Comparison of ENCODE assay signal across 22 mouse cellular contexts in genomic region chr10:57747127-57747526, GRCm38 (mm10). TPM values are rescaled to one million over a fixed set of nuclear protein-coding genes. Genes with fewer than 3 reads are reported as not detected.
A peak's percentile ranks its signal among the peaks of the same experiment; 100 is the strongest.
DNase-seq lines count a peak whose midpoint lies in the region; ATAC-seq and TF ChIP-seq lines count a peak whose summit lies in the region.
"Had no signal": no experiment of that assay in that cellular context is flagged by ENCODE, and none has a peak within 500 bp of the region (broad histone marks: within the 10 kb centered on the region; RNA-seq: fewer than 3 reads in every experiment).

No protein-coding gene starts in this region.

- H3K4me2 ChIP-seq in kidney, embryonic 14.5 days (replicated peaks; ENCODE audit: low read depth, low read length), result no peak overlapping the region
- no peak overlapping the region for H3K4me2 ChIP-seq in hindbrain, embryonic 12.5 days (replicated peaks)
- H3K4me2 ChIP-seq: embryonic facial prominence, embryonic 13.5 days; forebrain, embryonic 12.5 days; heart, embryonic 13.5 days had no signal

- no peaks in the 10 kb centered on the region for H3K27me3 ChIP-seq in kidney, adult 2 months (replicated peaks; ENCODE audit: control insufficient read depth, insufficient read depth, low read length)
- H3K27me3 ChIP-seq in kidney, embryonic 14.5 days (ENCODE audit: control insufficient read depth, insufficient read depth, low read length), result no peaks in the 10 kb centered on the region
- no peaks in the 10 kb centered on the region; the same call in 1 of the 2 replicates for H3K27me3 ChIP-seq in hindbrain, embryonic 12.5 days
- H3K27me3 ChIP-seq: embryonic facial prominence, embryonic 13.5 days; forebrain, embryonic 12.5 days; heart, embryonic 13.5 days had no signal

- H3K9me3 ChIP-seq in kidney, embryonic 14.5 days (ENCODE audit: control insufficient read depth, low read length), result no peaks in the 10 kb centered on the region
- no peaks in the 10 kb centered on the region for H3K9me3 ChIP-seq in hindbrain, embryonic 12.5 days (replicated peaks)
- H3K9me3 ChIP-seq: embryonic facial prominence, embryonic 13.5 days; forebrain, embryonic 12.5 days; G1E; heart, embryonic 13.5 days had no signal

- DNase-seq in kidney, adult 2 months, result peak; percentile 12
- DNase-seq in lung, postnatal 36 days, result peak; percentile 42
- DNase-seq in lung, postnatal 14 days, result no peak
- DNase-seq in CD4-positive, CD25-positive, alpha-beta regulatory T cell, adult 2 months (ENCODE audit: low read depth, low spot score), result peak; percentile 59
- DNase-seq in induced T-regulatory cell, adult 2 months (ENCODE audit: low read depth), result peak; percentile 27
- DNase-seq in frontal cortex, postnatal 10 days (ENCODE audit: low spot score in 2 of 2), result no peak
- DNase-seq: adrenal gland, postnatal 10 days; cerebellum, adult 11-12 months; cerebellum, adult 9-10 months; cerebellum, postnatal 25 days; gastrocnemius, adult 2 months; gastrocnemius, postnatal 25 days; heart, adult 11 months; heart, postnatal 36 days had no signal

- no peak for TF ChIP-seq CTCF in kidney, adult 2 months (conservative IDR thresholded peaks at IDR 0.05; ENCODE audit: insufficient read depth, insufficient read length, low read depth, low read length)

- no peak for TF ChIP-seq POLR2A in kidney, adult 2 months (IDR thresholded peaks at IDR 0.05; ENCODE audit: low read depth, low read length)

- no peaks in the 10 kb centered on the region for H3K4me1 ChIP-seq in kidney, adult 2 months (ENCODE audit: control insufficient read depth, insufficient read depth, low read length)
- H3K4me1 ChIP-seq in kidney, embryonic 14.5 days (ENCODE audit: control insufficient read depth, insufficient read depth, low read length), result no peaks in the 10 kb centered on the region
- no peaks in the 10 kb centered on the region for H3K4me1 ChIP-seq in hindbrain, embryonic 12.5 days
- H3K4me1 ChIP-seq: embryonic facial prominence, embryonic 13.5 days; heart, embryonic 13.5 days had no signal

- no peaks in the 10 kb centered on the region for H3K36me3 ChIP-seq in kidney, adult 2 months (ENCODE audit: control insufficient read depth, insufficient read depth, low read length)
- H3K36me3 ChIP-seq in kidney, embryonic 14.5 days (ENCODE audit: control insufficient read depth, insufficient read depth, low read length), result no peaks in the 10 kb centered on the region
- no peaks in the 10 kb centered on the region for H3K36me3 ChIP-seq in hindbrain, embryonic 12.5 days
- H3K36me3 ChIP-seq: embryonic facial prominence, embryonic 13.5 days; forebrain, embryonic 12.5 days; G1E; heart, embryonic 13.5 days had no signal

- no peak overlapping the region for H3K27ac ChIP-seq in kidney, adult 2 months (ENCODE audit: insufficient read depth, low read depth, low read length)
- H3K27ac ChIP-seq in kidney, embryonic 14.5 days (ENCODE audit: low read depth, low read length), result no peak overlapping the region
- H3K27ac ChIP-seq in hindbrain, embryonic 12.5 days, result no peak overlapping the region
- H3K27ac ChIP-seq: embryonic facial prominence, embryonic 13.5 days; forebrain, embryonic 12.5 days; gastrocnemius, adult 2 months; heart, embryonic 13.5 days had no signal

- no peak for ATAC-seq in kidney, embryonic 14.5 days (ENCODE audit: low FRiP score, low TSS enrichment)
- no peak for ATAC-seq in hindbrain, embryonic 12.5 days (ENCODE audit: low FRiP score)
- ATAC-seq: forebrain, embryonic 16.5 days; hindbrain, embryonic 16.5 days had no signal

- H3K4me3 ChIP-seq in kidney, adult 2 months (ENCODE audit: insufficient read depth, low read depth, low read length), result no peak overlapping the region
- H3K4me3 ChIP-seq in kidney, embryonic 14.5 days (ENCODE audit: low read length), result no peak overlapping the region
- no peak overlapping the region for H3K4me3 ChIP-seq in hindbrain, embryonic 12.5 days
- H3K4me3 ChIP-seq: embryonic facial prominence, embryonic 13.5 days; forebrain, embryonic 12.5 days; gastrocnemius, adult 2 months; heart, embryonic 13.5 days had no signal

- no peak overlapping the region for H3K9ac ChIP-seq in kidney, embryonic 14.5 days (ENCODE audit: low read depth, low read length)
- H3K9ac ChIP-seq in hindbrain, embryonic 12.5 days, result no peak overlapping the region
- H3K9ac ChIP-seq: embryonic facial prominence, embryonic 13.5 days; forebrain, embryonic 12.5 days; heart, embryonic 13.5 days had no signal

RNA-seq across cellular contexts. Expression of gene Fabp7, which starts 37.6 kb away (rescaled TPM):
- polyA plus RNA-seq in kidney, adult 2 months (2012; rRNA removed), result 3.9 and 6.5 TPM in 2 replicates
- 5.9 and 7.3 TPM in 2 replicates for polyA plus RNA-seq in kidney, embryonic 14.5 days (2014; fragmentation: Nextera tagmentation; extraction: Ambion mirVana)
- 1,425 and 1,599 TPM in 2 replicates for polyA plus RNA-seq in hindbrain, embryonic 12.5 days (2016; fragmentation: Nextera tagmentation; extraction: Ambion mirVana)
- polyA plus RNA-seq: G1E had no signal

RNA-seq across cellular contexts. Expression of gene Smpdl3a, which starts 47.0 kb away (rescaled TPM):
- polyA plus RNA-seq in kidney, adult 2 months (2012; rRNA removed), result 395 and 466 TPM in 2 replicates
- polyA plus RNA-seq in kidney, embryonic 14.5 days (2014; fragmentation: Nextera tagmentation; extraction: Ambion mirVana), result 16.7 and 19.3 TPM in 2 replicates
- 13.3 and 17.1 TPM in 2 replicates for polyA plus RNA-seq in hindbrain, embryonic 12.5 days (2016; fragmentation: Nextera tagmentation; extraction: Ambion mirVana)
- polyA plus RNA-seq: G1E had no signal

Comparison
In these comparisons a context has a peak if more than half of its experiments do, and no peak if none do; other contexts are left out.
1. DNase-seq: peak in kidney, adult 2 months (single experiment), lung, postnatal 36 days (single experiment), CD4-positive, CD25-positive, alpha-beta regulatory T cell, adult 2 months (single experiment) and induced T-regulatory cell, adult 2 months (single experiment); none in lung, postnatal 14 days (single experiment) and frontal cortex, postnatal 10 days (0 of 2).
2. RNA of gene Smpdl3a, which starts 47.0 kb away (polyA plus RNA-seq): 395 to 466 TPM in kidney, adult 2 months; 16.7 to 19.3 TPM in kidney, embryonic 14.5 days and 13.3 to 17.1 TPM in hindbrain, embryonic 12.5 days; every median in the first group is over 10 times any median in the second.
3. RNA of gene Fabp7, which starts 37.6 kb away (polyA plus RNA-seq): 1,425 to 1,599 TPM in hindbrain, embryonic 12.5 days; 3.9 to 6.5 TPM in kidney, adult 2 months and 5.9 to 7.3 TPM in kidney, embryonic 14.5 days; every median in the first group is over 100 times any median in the second.